Mouse (Mus musculus) heart, postnatal 25 days (tissue): ENCODE data around the gene Igfbpl1. TPM values are rescaled to one million over a fixed set of nuclear protein-coding genes. Genes with fewer than 3 reads are reported as not detected.
A peak's percentile ranks its signal among the peaks of the same experiment; 100 is the strongest.

Source experiments
- DNase-seq: peaks from one replicate; pipeline ENCODE4 v3.0.0; 2022; ENCODE audit warnings: low spot score
- intact Hi-C: fragments of 180-260 bp; cut with DNase I; formaldehyde crosslinking; loops from one replicate; pipeline ENCODE4 v1.15.1; 2025
- total RNA-seq, 2 experiments: library from RNA; stranded (reverse); gene quantifications; 2 replicates each; pipeline ENCODE4 v1.2.3; 2021

Gene Igfbpl1
- total RNA-seq, 2 experiments from 2014 or later, result 0.83 to 1.6 TPM

- DNase-seq, result no peak
- intact Hi-C loops, result loop anchor here (5.0 kb wide), 1 partner anchor 66 kb away; no protein-coding TSS in a partner anchor
These were observed 40.8 kb downstream of the Igfbpl1 start for GRCm38 (mm10) chr4:45785959-45786358.

DNA sequence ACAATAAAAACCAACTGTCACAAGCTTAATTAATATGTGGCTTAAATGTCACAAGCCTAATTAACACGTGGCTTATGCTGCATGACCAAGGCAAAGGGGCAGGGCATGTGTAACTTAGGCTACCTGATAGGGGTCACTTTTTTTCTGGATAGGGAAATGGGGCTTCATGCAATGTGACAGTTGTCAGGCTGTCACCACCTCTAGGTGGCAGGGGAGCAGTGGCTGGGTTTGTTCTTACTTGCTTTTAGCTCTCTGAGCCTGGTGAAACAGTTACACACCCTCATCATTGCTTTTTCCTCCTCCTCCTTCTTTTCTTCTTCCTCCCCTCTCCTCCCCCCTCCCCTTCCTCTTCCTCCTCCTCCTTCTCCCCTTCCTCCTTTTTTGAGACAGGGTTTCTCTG lies 43.1 kb downstream of the Igfbpl1 start:
- intact Hi-C loops, result no loop called here

GRCm38 (mm10) chr4:45771619-45772018 lies 55.1 kb downstream of the Igfbpl1 start:
- no peak for DNase-seq
- intact Hi-C loops, result loop anchor here (1.0 to 10.0 kb wide), 3 partner anchors 39 to 487 kb away; no protein-coding TSS in a partner anchor

More for the DNA sequence above, 43.1 kb downstream of the Igfbpl1 start:
- no peak for DNase-seq

GRCm38 (mm10) chr4:45771173-45771572 lies 55.5 kb downstream of the Igfbpl1 start:
- intact Hi-C loops, result loop anchor here (1.0 to 10.0 kb wide), 3 partner anchors 39 to 486 kb away; no protein-coding TSS in a partner anchor
- DNase-seq, result no peak

GRCm38 (mm10) chr4:45770638-45771033 lies 56.1 kb downstream of the Igfbpl1 start:
- no peak for DNase-seq
- intact Hi-C loops, result loop anchor here (1.0 to 10.0 kb wide), 3 partner anchors 38 to 486 kb away; no protein-coding TSS in a partner anchor

GRCm38 (mm10) chr4:45769791-45770637 lies 56.7 kb downstream of the Igfbpl1 start:
- intact Hi-C loops, result loop anchor here (5.0 to 10.0 kb wide), 3 partner anchors 38 to 485 kb away; no protein-coding TSS in a partner anchor
- DNase-seq, result no peak

- intact Hi-C loops, result loop anchor here (5.0 kb wide), 1 partner anchor 222 kb away; no protein-coding TSS in a partner anchor
- DNase-seq, result no peak
These were observed 57.6 kb downstream of the Igfbpl1 start for GRCm38 (mm10) chr4:45769141-45769540.

- DNase-seq, result no peak
- intact Hi-C loops, result loop anchor here (5.0 kb wide), 1 partner anchor 221 kb away; no protein-coding TSS in a partner anchor
These were observed 58.7 kb downstream of the Igfbpl1 start for GRCm38 (mm10) chr4:45767891-45768558.

DNA sequence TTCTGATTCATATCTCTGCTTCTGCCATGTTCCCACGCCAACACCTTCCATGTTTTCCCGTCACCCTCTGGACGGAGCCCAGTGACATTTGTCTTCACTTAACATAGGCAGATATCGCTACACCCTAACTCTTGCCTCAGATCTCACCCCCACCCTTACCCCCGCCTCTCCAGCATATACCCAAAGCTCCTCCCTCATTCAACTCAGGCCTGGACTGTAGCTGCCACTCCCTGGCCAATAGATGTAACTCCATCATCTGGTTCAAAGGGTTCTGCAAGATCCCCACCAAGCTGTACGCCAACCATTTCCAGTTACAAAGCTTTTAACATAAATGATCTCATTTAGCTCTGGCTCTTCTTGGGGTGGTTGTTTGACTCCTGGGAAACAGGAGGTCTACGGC lies 59.9 kb downstream of the Igfbpl1 start:
- DNase-seq, result no peak
- intact Hi-C loops, result loop anchor here (5.0 kb wide), 1 partner anchor 219 kb away; no protein-coding TSS in a partner anchor

DNA sequence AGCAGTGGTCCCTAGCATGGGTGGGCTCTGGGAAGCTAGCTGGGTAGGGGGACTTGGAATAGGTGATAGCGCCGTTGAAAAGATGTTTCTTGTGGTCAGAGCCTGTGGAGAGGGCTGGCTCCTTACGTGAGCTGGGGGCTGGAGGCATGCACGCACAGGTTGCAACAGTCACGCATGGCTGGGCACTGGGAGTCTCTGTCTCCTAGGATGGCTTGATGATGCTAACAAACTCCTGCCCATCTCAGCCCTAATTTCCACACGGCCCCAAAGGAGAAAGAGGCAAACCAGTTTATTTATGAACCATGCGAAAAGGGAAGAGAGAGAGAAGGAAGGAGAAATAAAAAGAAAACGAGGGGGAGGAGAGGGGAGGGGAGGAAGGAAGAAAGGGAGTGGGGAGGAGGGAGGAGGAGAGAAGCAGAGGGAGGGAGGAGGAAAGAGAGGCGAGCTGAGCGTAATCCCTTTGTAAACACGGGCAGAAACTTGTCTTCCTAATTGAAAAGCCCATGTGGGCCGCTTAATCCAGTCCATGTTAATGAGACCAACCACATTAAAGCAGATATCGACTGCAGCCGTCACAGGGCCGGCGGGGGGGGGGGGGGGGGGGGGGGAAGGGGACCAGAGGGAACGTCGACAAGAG lies 61.0 kb downstream of the Igfbpl1 start:
- intact Hi-C loops, result loop anchor here (5.0 kb wide), 1 partner anchor 218 kb away; no protein-coding TSS in a partner anchor
- no peak for DNase-seq

DNA sequence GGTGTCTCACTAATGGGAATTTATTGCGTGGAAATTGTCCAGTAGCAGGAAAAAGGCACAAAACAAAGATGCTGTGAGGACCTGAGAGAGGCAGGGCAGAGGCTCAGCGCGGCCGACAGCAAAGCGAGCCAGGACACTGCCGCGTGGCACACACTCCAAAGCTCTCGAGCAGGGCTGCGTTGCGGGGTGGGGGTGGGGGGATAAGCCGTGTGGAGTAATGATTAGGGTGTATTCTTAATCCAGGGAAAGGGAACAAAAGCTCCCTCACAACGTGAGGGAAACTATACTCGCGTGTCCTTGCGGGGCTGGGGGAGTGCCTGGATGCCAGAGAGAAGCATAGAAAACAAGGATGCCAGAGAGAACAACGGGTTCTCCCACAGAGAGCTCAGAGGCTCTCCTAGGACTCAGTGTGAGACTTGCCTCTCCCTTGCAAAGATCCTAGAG lies 61.6 kb downstream of the Igfbpl1 start:
- DNase-seq, result no peak
- intact Hi-C loops, result loop anchor here (5.0 kb wide), 1 partner anchor 218 kb away; no protein-coding TSS in a partner anchor

GRCm38 (mm10) chr4:45764141-45764494 lies 62.6 kb downstream of the Igfbpl1 start:
- DNase-seq, result peak; percentile 21
- intact Hi-C loops, result no loop called here

- no peak for DNase-seq
- intact Hi-C loops, result no loop called here
These were observed 63.2 kb downstream of the Igfbpl1 start for GRCm38 (mm10) chr4:45763288-45764140.

DNA sequence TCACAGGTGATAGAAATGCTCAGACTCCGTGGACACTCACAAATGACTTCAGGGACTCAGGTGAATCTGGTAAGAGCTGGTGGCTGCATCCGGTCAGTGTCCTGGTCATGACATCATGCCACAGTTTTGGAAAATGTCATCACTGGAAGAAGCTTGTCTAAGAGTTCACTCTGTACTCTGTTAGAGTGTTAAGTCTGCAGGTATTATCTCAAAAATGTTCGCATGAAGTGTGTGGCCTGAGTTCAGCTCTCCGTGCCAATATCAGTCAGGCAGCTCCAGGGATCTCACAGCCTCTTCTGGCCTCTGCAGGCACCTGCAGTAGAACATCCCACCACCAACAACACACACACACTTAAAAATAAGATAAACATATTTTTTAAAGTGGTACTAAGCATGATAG lies 64.1 kb downstream of the Igfbpl1 start:
- DNase-seq, result no peak
- intact Hi-C loops, result no loop called here

Other genes starting within 250 kb of the Igfbpl1 start
- 10 to 100 TPM; 16.0 to 17.5 TPM for gene Aldh1b1, start 27.9 kb downstream of the Igfbpl1 start, total RNA-seq
- not detected for gene Stra6l, start 21.7 kb upstream of the Igfbpl1 start, total RNA-seq
- gene Ccdc180, start 63.4 kb upstream of the Igfbpl1 start, total RNA-seq, result not detected
- gene Tdrd7, start 138.4 kb upstream of the Igfbpl1 start, total RNA-seq, result 10 to 100 TPM in 1 of 2 experiments, 1 to 10 TPM in 1; 9.7 to 11.7 TPM
- gene Tmod1, start 212.0 kb upstream of the Igfbpl1 start, total RNA-seq, result 100 to 1,000 TPM; 279 to 317 TPM